Mouse (Mus musculus) neutrophil, adult 65 days (primary cell): ENCODE results near the gene Lama1. TPM values are rescaled to one million over a fixed set of nuclear protein-coding genes. Genes with fewer than 3 reads are reported as not detected.

Experiments
- total RNA-seq: library from RNA; stranded (reverse); gene quantifications from 2 replicates; pipeline ENCODE4 v1.2.4, GENCODE M21; 2023

Lama1 gene
- not detected in 2 replicates for total RNA-seq

GRCm38 (mm10) chr17:67696694-67697386, at the start of gene Lama1:
Gene Lama1, plus strand, starts transcription at chr17:67697259.

Other genes starting within 250 kb of the Lama1 start
- gene Lrrc30, start 64.5 kb upstream of the Lama1 start, total RNA-seq = not detected in 2 replicates